Mouse (Mus musculus) kidney, embryonic 15.5 days (tissue): ENCODE data around the gene Ank3. TPM values are rescaled to one million over a fixed set of nuclear protein-coding genes. Genes with fewer than 3 reads are reported as not detected.

ENCODE experiments used
- ATAC-seq: fragments of 200-750 bp; cut with Nextera tagmentation; replicated peaks from 2 replicates; pipeline ENCODE4 v1.8.0; 2017; ENCODE audit warnings: moderate TSS enrichment; ENCODE audit not compliant: low FRiP score
- H3K27ac ChIP-seq: fragments of 300-500 bp; sonication (generic); 2 replicates; pipeline ENCODE4 v1.5.1; 2015; ENCODE audit warnings: mild to moderate bottlenecking, inconsistent platforms
- H3K27me3 ChIP-seq: fragments of 300-500 bp; sonication (generic); 2 replicates; pipeline ENCODE4 v1.6.1; 2015; ENCODE audit warnings: inconsistent platforms
- H3K36me3 ChIP-seq: fragments of 300-500 bp; sonication (generic); 2 replicates; pipeline ENCODE4 v1.6.1; 2015; ENCODE audit warnings: inconsistent platforms
- H3K4me1 ChIP-seq: fragments of 300-500 bp; sonication (generic); 2 replicates; pipeline ENCODE4 v1.6.1; 2015; ENCODE audit warnings: inconsistent platforms
- H3K4me2 ChIP-seq: fragments of 300-500 bp; sonication (generic); 2 replicates; pipeline ENCODE4 v1.6.1; 2015; ENCODE audit warnings: moderate library complexity, mild to moderate bottlenecking, inconsistent platforms
- H3K4me3 ChIP-seq: fragments of 300-500 bp; sonication (generic); replicated peaks from 2 replicates; pipeline ENCODE4 v1.5.1; 2015; ENCODE audit warnings: mild to moderate bottlenecking, inconsistent platforms
- H3K9ac ChIP-seq: fragments of 300-500 bp; sonication (generic); 2 replicates; pipeline ENCODE4 v1.6.1; 2015; ENCODE audit warnings: mild to moderate bottlenecking, inconsistent platforms
- H3K9me3 ChIP-seq: fragments of 300-500 bp; sonication (generic); replicated peaks from 2 replicates; pipeline ENCODE4 v1.6.1; 2016; ENCODE audit warnings: inconsistent platforms
- WGBS: fragments of 180-500 bp; shearing (Covaris S2); methylation state at CpG from one replicate; pipeline ENCODE4 v1.1.7; 2015; ENCODE audit warnings: mixed read lengths; 5-methylcytosine and 5-hydroxymethylcytosine counted together
- polyA plus RNA-seq: library from polyadenylated mRNA; unstranded; fragments of >200 nt; fragmentation: Nextera tagmentation; extraction: Ambion mirVana; gene quantifications from 2 replicates; pipeline ENCODE4 v1.2.1, GENCODE M21; 2015

The Ank3 gene
- polyA plus RNA-seq, 1 experiment from 2014 or later, result 47.9 TPM

DNA sequence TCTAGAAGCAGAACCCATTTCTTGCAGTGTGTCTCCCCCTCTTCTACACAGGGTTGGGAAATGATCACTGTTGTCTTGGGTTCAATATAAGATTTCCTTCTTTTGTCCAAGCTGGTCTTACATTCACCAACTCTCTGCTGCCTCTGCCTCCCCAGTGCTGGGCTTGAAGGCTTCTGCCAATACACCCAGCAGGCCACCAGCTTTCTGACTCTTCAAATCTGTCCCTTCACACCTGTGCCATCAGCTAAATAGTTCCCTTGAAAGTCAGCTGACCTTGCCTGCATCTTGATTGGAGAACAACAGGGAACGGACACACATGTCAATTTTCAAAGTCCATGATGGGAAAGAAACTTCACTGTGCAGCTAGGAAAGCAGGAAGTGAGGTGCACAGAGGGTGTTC lies 300.1 kb downstream of the Ank3 start:
- Histone ChIP-seq H3K4me2 (no peak overlapping the region), H3K4me1 (peaks cover 5% of the 10 kb centered on the region; the same call in 1 of the 2 replicates), H3K9ac (no peak overlapping the region), H3K9me3 (no peaks in the 10 kb centered on the region), H3K36me3 (no peaks in the 10 kb centered on the region), H3K27ac (no peak overlapping the region), H3K4me3 (no peak overlapping the region), H3K27me3 (no peaks in the 10 kb centered on the region)
- WGBS, result 80% methylated on average over 1 of the region's 1 CpGs
- ATAC-seq, result no peak

DNA sequence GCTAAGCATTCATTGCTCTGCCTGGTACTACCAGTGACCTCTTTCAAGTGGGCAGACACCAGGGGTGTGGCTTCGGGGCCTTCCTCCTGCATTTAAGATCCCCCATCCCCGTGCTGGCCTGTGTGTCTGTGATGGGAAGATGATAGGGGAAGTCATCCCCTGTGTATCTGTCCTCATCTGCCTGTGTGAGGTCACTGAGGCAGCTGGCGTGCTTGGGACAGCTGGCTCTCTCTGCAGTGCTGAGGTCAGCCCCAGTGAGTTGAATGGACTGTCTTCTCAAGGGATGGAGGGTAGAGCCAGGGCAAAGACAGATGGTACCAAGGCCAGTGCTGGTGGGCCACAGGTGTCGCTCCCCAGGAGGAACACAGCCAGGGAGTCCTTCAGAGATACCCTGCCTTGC lies 302.7 kb downstream of the Ank3 start:
- Histone ChIP-seq H3K9me3 (no peaks in the 10 kb centered on the region), H3K27me3 (no peaks in the 10 kb centered on the region), H3K4me2 (no peak overlapping the region), H3K27ac (no peak overlapping the region), H3K36me3 (no peaks in the 10 kb centered on the region), H3K4me3 (no peak overlapping the region), H3K4me1 (peaks cover 8% of the 10 kb centered on the region), H3K9ac (no peak overlapping the region)
- WGBS, result 45% methylated on average over 4 of the region's 4 CpGs
- ATAC-seq, result no peak

DNA sequence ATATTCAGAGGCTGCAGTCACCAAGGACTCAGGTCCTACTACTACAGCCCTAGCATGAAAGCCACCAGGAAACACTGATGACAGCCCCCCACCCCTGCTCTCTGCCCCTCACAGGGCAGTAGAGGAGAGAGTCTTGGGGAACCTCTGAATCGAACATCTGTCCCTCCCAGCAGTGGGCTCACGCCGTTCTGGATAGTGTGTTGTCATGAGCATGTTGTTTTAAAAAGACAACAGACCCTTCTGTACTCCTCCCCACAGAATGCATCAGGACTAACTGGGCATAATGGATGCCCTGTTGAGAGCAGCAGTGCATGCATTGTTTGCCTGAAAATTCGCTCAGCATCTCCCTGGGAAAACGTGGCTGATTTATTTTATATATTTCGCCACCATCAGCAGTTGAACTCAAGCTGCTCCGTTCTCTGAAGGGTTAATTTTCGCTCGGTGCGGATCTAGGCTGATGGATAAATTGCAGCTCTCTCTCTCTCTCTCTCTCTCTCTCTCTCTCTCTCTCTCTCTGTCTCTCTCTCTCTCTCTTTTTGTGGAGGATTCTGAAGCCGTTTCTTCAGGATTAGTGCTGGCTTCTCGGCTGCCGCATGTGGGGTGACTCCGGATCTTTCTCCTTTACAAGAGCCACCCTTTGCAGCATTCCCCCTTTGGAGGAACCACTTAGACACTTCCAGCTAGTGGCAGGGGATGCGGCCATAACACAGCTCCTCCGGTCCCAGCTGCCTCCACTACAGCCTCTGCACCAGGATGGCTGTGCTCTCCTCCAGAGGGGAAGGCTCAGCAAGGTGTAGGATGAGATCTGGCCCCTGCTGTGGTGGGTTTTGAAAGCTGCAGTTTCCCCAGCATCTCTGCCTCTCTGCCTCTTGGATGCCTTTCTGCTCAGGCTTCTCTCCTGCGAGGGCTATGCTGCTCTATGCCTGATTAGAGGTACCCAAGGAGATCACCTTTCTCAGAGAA lies 307.5 kb downstream of the Ank3 start:
- Histone ChIP-seq H3K36me3 (no peaks in the 10 kb centered on the region), H3K27me3 (no peaks in the 10 kb centered on the region), H3K4me2 (peak overlapping the region; percentile 55), H3K4me3 (peak overlapping the region; percentile 23), H3K27ac (0 out of 2 replicates have a peak overlapping the region, but pooled peaks have one; percentile 27), H3K9ac (no peak overlapping the region), H3K9me3 (no peaks in the 10 kb centered on the region), H3K4me1 (peaks cover 20% of the 10 kb centered on the region)
- WGBS, result 6% methylated on average over 17 of the region's 17 CpGs
- no peak for ATAC-seq

DNA sequence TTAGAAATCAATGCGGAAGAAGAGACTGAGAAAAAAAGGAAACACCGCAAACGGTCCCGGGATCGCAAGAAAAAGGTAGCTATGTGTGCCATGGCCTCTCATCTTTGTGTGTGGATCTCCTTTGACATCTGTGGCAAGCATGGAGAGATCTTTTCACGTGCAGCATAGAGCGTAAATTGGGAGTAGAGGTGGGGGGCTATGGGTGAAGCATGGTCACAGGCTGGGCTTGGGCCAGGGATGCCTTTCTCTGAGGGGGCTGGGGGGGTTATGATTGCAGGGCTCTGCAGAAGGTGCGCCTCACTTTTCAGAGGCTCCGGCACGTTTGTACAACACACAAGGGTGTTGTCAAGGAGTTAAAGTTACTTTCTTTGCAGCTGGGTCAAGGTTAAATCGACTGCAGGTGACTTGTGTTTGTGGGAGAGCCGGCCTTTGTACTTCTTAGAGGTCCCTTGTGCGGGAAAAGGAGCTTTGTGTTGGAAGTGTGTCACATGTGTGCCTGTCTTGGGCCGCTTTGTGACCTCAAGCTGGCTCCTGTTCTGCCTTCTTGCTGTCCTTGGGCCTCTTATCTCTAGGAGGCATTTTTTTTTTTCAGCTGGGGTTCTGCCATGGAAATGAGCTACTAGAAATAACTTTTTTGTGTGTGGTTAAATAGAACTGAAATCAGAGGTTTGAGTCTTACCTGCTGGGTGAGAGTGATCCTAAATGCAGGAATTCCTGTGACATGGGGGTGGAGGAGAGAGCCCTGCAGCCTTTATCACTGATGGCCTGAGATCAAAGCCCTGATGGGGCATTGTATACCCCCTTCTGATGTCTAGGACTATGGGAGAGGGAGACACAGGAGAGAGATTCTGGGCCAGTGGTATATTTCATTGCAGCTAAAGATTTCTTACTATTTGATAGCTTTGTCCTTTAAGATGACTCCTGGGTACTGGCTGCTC lies 308.5 kb downstream of the Ank3 start:
- Histone ChIP-seq H3K4me3 (peak overlapping the region; percentile 23; the same call in 1 of the 2 replicates), H3K4me1 (peaks cover 20% of the 10 kb centered on the region), H3K4me2 (peak overlapping the region; percentile 55), H3K9me3 (no peaks in the 10 kb centered on the region), H3K36me3 (no peaks in the 10 kb centered on the region), H3K27me3 (no peaks in the 10 kb centered on the region), H3K27ac (0 out of 2 replicates have a peak overlapping the region, but pooled peaks have one; percentile 27), H3K9ac (no peak overlapping the region)
- 30% methylated on average over 14 of the region's 14 CpGs for WGBS
- no peak for ATAC-seq

DNA sequence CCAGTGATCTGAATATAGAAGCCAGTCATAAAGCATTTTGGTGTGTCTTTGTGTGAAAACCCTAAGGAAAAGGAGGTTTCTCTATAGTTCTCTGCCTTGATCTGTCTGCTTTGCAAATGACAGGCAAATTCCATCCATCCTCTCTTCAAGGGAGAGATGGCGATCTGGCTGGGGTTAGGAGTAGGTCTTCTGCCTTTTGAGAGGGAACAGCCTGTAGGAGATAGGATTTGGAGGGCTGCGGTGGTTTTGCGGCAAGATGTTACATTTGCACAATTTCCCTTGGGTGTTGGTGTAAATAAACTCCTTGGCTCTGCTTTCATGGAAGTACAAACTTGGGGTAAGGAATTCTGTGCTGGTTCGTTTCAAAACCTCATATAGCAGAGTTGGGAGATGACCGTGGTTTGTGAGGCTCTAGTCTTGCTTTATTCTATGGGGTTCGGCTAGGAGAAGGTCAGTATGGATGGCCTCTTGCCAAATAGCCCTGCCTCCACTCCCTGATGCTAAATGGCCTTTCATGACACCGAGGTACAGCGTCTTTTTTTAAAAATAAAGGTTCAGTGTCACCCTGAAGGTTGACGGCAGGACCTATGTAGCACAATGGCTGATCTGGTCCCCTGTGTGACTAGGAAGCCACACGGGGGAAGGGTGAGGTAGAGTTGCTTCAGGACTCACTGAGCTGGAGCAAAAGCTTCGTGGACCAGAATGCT lies 309.4 kb downstream of the Ank3 start:
- 77% methylated on average over 11 of the region's 11 CpGs for WGBS

DNA sequence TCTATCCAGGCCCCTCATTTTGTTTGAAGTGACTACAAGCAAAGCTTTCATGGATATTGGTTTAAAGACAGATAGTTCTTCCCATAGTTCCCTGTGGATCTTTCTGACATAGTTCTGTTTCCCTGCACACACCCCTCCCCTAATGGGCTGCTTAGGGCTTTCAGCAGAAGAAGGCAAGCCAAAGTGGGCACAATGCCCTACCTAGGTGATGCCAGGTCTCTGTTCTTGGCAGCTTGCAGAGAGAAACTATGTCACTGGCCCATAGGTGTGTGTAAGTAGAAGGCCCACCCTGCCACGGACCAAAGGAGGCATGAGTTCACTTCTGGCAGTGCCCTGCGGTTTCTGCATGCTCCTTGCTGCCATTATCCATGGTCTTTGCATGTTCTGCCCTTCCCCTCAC lies 311.1 kb downstream of the Ank3 start:
- Histone ChIP-seq H3K36me3 (no peaks in the 10 kb centered on the region), H3K4me3 (no peak overlapping the region), H3K4me2 (no peak overlapping the region), H3K27ac (no peak overlapping the region), H3K9ac (no peak overlapping the region), H3K4me1 (peaks cover 20% of the 10 kb centered on the region), H3K27me3 (no peaks in the 10 kb centered on the region), H3K9me3 (no peaks in the 10 kb centered on the region)
- 86% methylated on average over 2 of the region's 2 CpGs for WGBS
- ATAC-seq, result no peak

More for the DNA sequence above, 309.4 kb downstream of the Ank3 start:
- no peak overlapping the region for H3K9ac ChIP-seq
- H3K4me3 ChIP-seq, result no peak overlapping the region
- no peaks in the 10 kb centered on the region for H3K36me3 ChIP-seq
- no peak overlapping the region for H3K4me2 ChIP-seq
- no peak for ATAC-seq
- H3K9me3 ChIP-seq, result no peaks in the 10 kb centered on the region
- no peak overlapping the region for H3K27ac ChIP-seq
- H3K27me3 ChIP-seq, result no peaks in the 10 kb centered on the region
- peaks cover 20% of the 10 kb centered on the region for H3K4me1 ChIP-seq

DNA sequence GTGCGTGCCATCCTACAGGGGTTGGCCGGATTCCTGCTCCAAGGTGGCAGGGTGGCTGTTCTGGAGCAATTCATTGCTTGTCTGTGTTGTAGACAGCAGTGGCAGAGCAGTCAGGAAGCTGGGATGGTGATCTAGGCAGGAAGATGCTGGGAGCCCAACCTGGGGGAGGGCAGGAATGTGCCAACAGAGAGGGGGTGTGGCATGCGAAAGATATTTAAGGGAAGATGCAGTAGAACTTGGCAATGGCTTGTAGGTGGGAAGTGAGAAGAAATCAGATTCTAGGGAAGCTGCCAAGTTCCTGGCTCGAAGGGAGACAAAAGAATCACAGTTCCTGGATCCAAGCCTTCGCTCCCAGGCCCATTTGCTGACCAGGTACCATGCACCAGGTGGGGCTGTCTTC lies 312.2 kb downstream of the Ank3 start:
- 92% methylated on average over 5 of the region's 5 CpGs for WGBS
- H3K36me3 ChIP-seq, result no peaks in the 10 kb centered on the region
- H3K4me1 ChIP-seq, result peaks cover 16% of the 10 kb centered on the region
- H3K9me3 ChIP-seq, result no peaks in the 10 kb centered on the region
- H3K4me2 ChIP-seq, result no peak overlapping the region
- H3K9ac ChIP-seq, result no peak overlapping the region
- no peak for ATAC-seq
- H3K27me3 ChIP-seq, result no peaks in the 10 kb centered on the region
- H3K27ac ChIP-seq, result no peak overlapping the region
- no peak overlapping the region for H3K4me3 ChIP-seq

DNA sequence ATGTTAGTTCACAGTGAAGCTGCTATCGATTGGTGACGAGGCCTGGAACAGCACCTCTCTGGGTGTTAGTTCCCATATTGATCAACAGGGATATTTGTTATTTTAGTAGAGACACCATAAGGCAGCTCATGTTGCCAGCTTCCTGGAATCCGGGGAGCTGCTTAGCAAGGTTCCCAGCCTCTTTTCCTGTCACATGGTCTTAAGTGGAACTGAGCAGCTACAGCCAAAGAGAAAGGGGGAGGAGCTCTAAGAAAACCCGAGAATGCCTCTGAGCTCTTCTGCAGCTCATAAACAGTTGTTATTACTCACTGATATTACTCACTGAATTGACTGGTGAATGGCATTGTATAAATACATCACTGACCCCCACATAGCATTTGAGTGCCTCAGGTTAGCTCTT lies 318.3 kb downstream of the Ank3 start:
- Histone ChIP-seq H3K4me2 (no peak overlapping the region), H3K36me3 (no peaks in the 10 kb centered on the region), H3K27me3 (no peaks in the 10 kb centered on the region), H3K27ac (no peak overlapping the region), H3K9ac (no peak overlapping the region), H3K4me1 (peaks cover 24% of the 10 kb centered on the region), H3K4me3 (no peak overlapping the region), H3K9me3 (no peaks in the 10 kb centered on the region)
- ATAC-seq, result no peak
- 55% methylated on average over 4 of the region's 4 CpGs for WGBS

DNA sequence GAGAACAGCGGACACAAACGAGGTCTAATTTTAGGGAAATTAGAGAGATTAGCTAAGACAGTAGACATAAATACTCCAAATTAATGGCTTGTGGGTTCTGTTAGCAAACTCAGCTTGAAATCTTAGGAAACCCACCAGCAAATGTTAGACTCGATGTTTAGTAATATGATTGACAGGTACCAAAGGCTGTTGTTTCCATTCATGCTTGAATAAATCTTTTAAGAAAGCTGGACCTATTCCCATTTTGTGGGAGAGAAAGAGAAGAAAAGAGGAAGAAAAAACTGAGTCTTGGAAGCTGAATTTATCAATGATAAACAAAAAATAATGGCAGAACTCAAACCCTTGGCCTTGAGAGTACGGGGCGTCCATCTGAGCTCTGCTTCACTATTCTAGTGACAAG lies 320.8 kb downstream of the Ank3 start:
- no peaks in the 10 kb centered on the region for H3K36me3 ChIP-seq
- H3K27me3 ChIP-seq, result no peaks in the 10 kb centered on the region
- no peak overlapping the region; the same call in 1 of the 2 replicates for H3K27ac ChIP-seq
- ATAC-seq, result no peak
- H3K9ac ChIP-seq, result no peak overlapping the region
- WGBS, result 64% methylated on average over 5 of the region's 5 CpGs
- H3K4me1 ChIP-seq, result peaks cover 24% of the 10 kb centered on the region
- no peak overlapping the region for H3K4me3 ChIP-seq
- H3K9me3 ChIP-seq, result no peaks in the 10 kb centered on the region
- H3K4me2 ChIP-seq, result peak overlapping the region; percentile 25; the same call in 1 of the 2 replicates

DNA sequence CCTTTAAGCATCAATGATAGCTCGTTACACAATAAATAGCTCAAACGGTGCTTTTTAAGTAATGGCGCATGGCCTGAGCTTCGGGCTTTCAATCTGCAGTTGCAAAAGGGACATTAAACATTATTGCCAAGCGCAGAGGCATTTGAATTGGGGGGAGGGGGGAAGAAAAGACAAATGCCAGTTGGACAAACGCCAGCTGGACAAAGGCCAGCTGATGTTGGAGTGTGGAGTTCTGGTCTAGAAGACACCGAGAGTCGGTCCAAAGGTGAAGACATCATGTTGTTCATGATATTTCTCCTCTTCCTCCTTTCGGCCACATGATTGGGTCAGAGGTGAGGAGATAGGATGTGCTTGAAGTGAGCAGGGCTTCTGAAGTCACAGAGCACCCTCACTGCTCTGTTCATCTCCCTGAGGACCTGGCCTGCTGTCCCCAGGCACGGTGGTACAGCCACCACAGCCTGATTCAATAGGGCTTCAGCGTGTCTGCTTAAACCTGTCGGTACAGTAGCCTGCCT lies 321.4 kb downstream of the Ank3 start:
- ATAC-seq, result peak; percentile 60; the same call in 1 of the 2 replicates
- Histone ChIP-seq H3K36me3 (no peaks in the 10 kb centered on the region), H3K9ac (no peak overlapping the region), H3K4me1 (peaks cover 28% of the 10 kb centered on the region), H3K27ac (peak overlapping the region; percentile 72), H3K4me3 (no peak overlapping the region), H3K9me3 (no peaks in the 10 kb centered on the region), H3K4me2 (peak overlapping the region; percentile 25), H3K27me3 (no peaks in the 10 kb centered on the region)
- 14% methylated on average over 12 of the region's 12 CpGs for WGBS

DNA sequence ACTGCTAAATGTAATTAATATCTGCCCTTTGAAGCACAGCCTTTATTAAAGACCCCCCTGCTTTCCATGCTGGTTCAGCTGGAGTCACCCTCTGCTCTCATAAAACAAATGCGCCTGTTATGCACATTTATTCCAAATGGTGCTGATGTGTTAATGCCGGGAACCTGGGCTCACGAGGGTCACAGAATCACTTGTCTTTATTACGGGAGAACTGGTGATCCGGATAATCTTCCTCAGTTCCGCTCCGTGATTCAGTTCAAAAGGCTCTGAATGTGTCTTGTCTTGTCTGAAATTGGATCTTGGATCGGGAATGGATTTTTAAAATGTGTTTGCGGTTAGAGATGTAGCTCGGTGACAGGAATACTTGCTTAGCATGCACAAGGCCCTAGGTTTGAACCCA lies 321.9 kb downstream of the Ank3 start:
- peaks cover 31% of the 10 kb centered on the region for H3K4me1 ChIP-seq
- no peaks in the 10 kb centered on the region for H3K27me3 ChIP-seq
- no peaks in the 10 kb centered on the region for H3K36me3 ChIP-seq
- H3K9ac ChIP-seq, result no peak overlapping the region
- peak; percentile 27; the same call in 1 of the 2 replicates for ATAC-seq
- 41% methylated on average over 10 of the region's 10 CpGs for WGBS
- H3K9me3 ChIP-seq, result no peaks in the 10 kb centered on the region
- H3K4me2 ChIP-seq, result peak overlapping the region; percentile 25
- peak overlapping the region; percentile 72 for H3K27ac ChIP-seq
- H3K4me3 ChIP-seq, result no peak overlapping the region
